Mouse (Mus musculus) heart, embryonic 16.5 days (tissue): ENCODE results near the gene Rxfp2. TPM values are rescaled to one million over a fixed set of nuclear protein-coding genes. Genes with fewer than 3 reads are reported as not detected.

Source experiments
- ATAC-seq: fragments of 200-750 bp; cut with Nextera tagmentation; replicated peaks from 2 replicates; pipeline ENCODE4 v1.8.0; 2017; ENCODE audit warnings: moderate number of reproducible peaks; ENCODE audit not compliant: insufficient read depth, low FRiP score; ENCODE audit errors: extremely low read depth
- H3K27ac ChIP-seq: fragments of 300-500 bp; sonication (generic); 2 replicates; pipeline ENCODE4 v1.5.1; 2014; ENCODE audit warnings: mild to moderate bottlenecking, low read length, control low read depth, moderate library complexity
- H3K27me3 ChIP-seq: fragments of 300-500 bp; sonication (generic); 2 replicates; pipeline ENCODE4 v1.6.1; 2014; ENCODE audit warnings: low read length, mixed read lengths; ENCODE audit not compliant: control insufficient read depth, insufficient read depth
- H3K36me3 ChIP-seq: fragments of 300-500 bp; sonication (generic); 2 replicates; pipeline ENCODE4 v1.6.1; 2014; ENCODE audit not compliant: control insufficient read depth, insufficient read depth
- H3K4me1 ChIP-seq: fragments of 300-500 bp; sonication (generic); 2 replicates; pipeline ENCODE4 v1.6.1; 2014; ENCODE audit warnings: low read length, mixed read lengths; ENCODE audit not compliant: control insufficient read depth, insufficient read depth
- H3K4me2 ChIP-seq: fragments of 300-500 bp; sonication (generic); 2 replicates; pipeline ENCODE4 v1.6.1; 2014; ENCODE audit warnings: low read depth, mild to moderate bottlenecking, control low read depth, low read length
- H3K4me3 ChIP-seq: fragments of 300-500 bp; sonication (generic); 2 replicates; pipeline ENCODE4 v1.5.1; 2014; ENCODE audit warnings: mild to moderate bottlenecking, control low read depth, low read length
- H3K9ac ChIP-seq: fragments of 300-500 bp; sonication (generic); 2 replicates; pipeline ENCODE4 v1.6.1; 2014; ENCODE audit warnings: low read length, control low read depth
- H3K9me3 ChIP-seq: fragments of 300-500 bp; sonication (generic); replicated peaks from 2 replicates; pipeline ENCODE4 v1.6.1; 2016; ENCODE audit warnings: low read length; ENCODE audit not compliant: control insufficient read depth
- WGBS: fragments of 180-500 bp; shearing (Covaris S2); extraction: QIAGEN DNeasy Blood & Tissue Kit; methylation state at CpG from one replicate; pipeline ENCODE4 v1.1.7; 2014; 5-methylcytosine and 5-hydroxymethylcytosine counted together
- polyA plus RNA-seq: library from polyadenylated mRNA; unstranded; fragments of >200 nt; fragmentation: Nextera tagmentation; extraction: Ambion mirVana; gene quantifications from 2 replicates; pipeline ENCODE4 v1.2.1, GENCODE M21; 2015

Gene Rxfp2
- polyA plus RNA-seq, 1 experiment from 2014 or later = 0.21 TPM

DNA sequence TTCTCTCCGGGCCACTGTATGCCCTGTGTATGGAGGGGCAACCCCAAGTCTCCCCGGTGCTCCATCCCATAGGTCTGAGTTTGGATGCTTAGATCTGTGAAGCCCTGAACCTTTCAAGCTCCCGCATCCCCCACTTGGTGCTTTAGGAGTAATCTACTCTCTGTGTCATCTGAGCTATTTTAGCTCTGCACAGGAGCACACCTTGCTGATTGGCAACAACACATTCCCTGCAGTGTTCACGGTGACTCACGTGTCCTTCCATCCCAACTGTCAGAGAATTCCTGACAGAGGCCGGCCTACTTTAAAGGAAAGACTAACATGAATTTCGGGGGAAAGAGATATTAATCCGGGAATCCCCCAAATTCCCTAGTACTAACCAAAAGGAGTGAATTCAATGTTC, 102.2 kb downstream of the Rxfp2 start:
- Histone ChIP-seq H3K4me2 (no peak overlapping the region), H3K36me3 (no peaks in the 10 kb centered on the region), H3K9ac (no peak overlapping the region), H3K27ac (no peak overlapping the region), H3K27me3 (no peaks in the 10 kb centered on the region), H3K4me3 (no peak overlapping the region), H3K4me1 (peaks cover 14% of the 10 kb centered on the region), H3K9me3 (peaks cover 3% of the 10 kb centered on the region; the same call in 1 of the 2 replicates)
- no peak for ATAC-seq
- 82% methylated on average over 8 of the region's 8 CpGs for WGBS

GRCm38 (mm10) chr5:150122095-150122494, 103.6 kb downstream of the Rxfp2 start:
- 78% methylated on average over 4 of the region's 4 CpGs for WGBS
- no peak for ATAC-seq
- peaks cover 9% of the 10 kb centered on the region for H3K4me1 ChIP-seq
- no peak overlapping the region for H3K9ac ChIP-seq
- H3K4me2 ChIP-seq = no peak overlapping the region
- H3K9me3 ChIP-seq = peaks cover under 1% of the 10 kb centered on the region; the same call in 1 of the 2 replicates
- H3K27ac ChIP-seq = no peak overlapping the region
- no peaks in the 10 kb centered on the region for H3K36me3 ChIP-seq
- no peaks in the 10 kb centered on the region for H3K27me3 ChIP-seq
- no peak overlapping the region for H3K4me3 ChIP-seq

DNA sequence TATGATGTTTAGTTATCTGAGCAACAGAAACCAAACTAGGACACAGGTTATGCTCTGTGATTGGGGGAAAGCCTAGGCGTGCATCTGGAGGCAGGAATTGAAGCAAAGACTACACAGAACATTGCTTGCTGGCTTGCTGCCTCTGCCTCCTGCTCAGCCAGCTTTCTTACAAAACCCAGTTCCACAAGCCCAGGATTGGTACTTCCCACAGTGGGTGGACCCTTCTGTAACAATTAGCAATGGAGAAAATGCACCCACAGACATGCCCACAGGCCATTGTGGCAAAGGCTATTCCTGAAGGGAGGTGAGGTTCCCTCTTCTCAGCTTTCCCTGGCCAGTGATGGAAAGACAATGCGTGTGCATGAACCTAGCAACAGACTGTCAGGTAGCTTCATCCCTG, 104.1 kb downstream of the Rxfp2 start:
- Histone ChIP-seq H3K4me1 (peaks cover 9% of the 10 kb centered on the region), H3K4me3 (no peak overlapping the region), H3K27ac (no peak overlapping the region), H3K4me2 (no peak overlapping the region), H3K9me3 (no peaks in the 10 kb centered on the region), H3K36me3 (no peaks in the 10 kb centered on the region), H3K9ac (no peak overlapping the region), H3K27me3 (no peaks in the 10 kb centered on the region)
- 92% methylated on average over 2 of the region's 2 CpGs for WGBS
- no peak for ATAC-seq

GRCm38 (mm10) chr5:150125920-150126319, 107.4 kb downstream of the Rxfp2 start:
- WGBS = 76% methylated on average over 9 of the region's 9 CpGs
- Histone ChIP-seq H3K27me3 (no peaks in the 10 kb centered on the region), H3K4me2 (no peak overlapping the region), H3K4me1 (peaks cover 2% of the 10 kb centered on the region), H3K27ac (no peak overlapping the region), H3K36me3 (no peaks in the 10 kb centered on the region), H3K9me3 (no peaks in the 10 kb centered on the region), H3K9ac (no peak overlapping the region), H3K4me3 (no peak overlapping the region)
- no peak for ATAC-seq

- Histone ChIP-seq H3K4me2 (no peak overlapping the region), H3K4me1 (peaks cover 8% of the 10 kb centered on the region), H3K27ac (no peak overlapping the region), H3K9ac (no peak overlapping the region), H3K4me3 (no peak overlapping the region), H3K9me3 (no peaks in the 10 kb centered on the region), H3K36me3 (no peaks in the 10 kb centered on the region), H3K27me3 (no peaks in the 10 kb centered on the region)
- WGBS = 81% methylated on average over 8 of the region's 8 CpGs
- ATAC-seq = no peak
Measured at GRCm38 (mm10) chr5:150128432-150128831, 110.0 kb downstream of the Rxfp2 start.

DNA sequence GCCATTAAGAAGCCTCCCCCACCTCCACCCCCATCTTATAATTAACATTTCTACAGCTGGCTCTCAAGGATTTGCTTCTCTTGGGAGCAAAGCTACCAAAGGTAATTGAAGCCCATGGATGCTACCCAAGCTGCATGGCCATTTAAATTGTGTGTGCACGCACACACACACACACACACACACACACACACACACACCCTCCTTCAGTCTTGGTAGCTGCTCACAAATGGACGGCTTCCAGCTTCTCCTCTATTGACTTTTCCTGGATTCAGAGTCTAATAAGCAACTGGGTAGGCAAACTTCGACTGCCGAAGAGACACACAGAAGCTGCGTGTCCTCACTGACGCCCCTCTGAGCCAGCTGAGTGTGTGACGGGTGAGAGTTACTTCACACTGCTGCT, 111.7 kb downstream of the Rxfp2 start:
- Histone ChIP-seq H3K4me1 (peaks cover 8% of the 10 kb centered on the region), H3K9me3 (no peaks in the 10 kb centered on the region), H3K36me3 (no peaks in the 10 kb centered on the region), H3K4me2 (no peak overlapping the region), H3K4me3 (no peak overlapping the region), H3K27ac (no peak overlapping the region), H3K27me3 (no peaks in the 10 kb centered on the region), H3K9ac (no peak overlapping the region)
- 85% methylated on average over 7 of the region's 7 CpGs for WGBS
- no peak for ATAC-seq

DNA sequence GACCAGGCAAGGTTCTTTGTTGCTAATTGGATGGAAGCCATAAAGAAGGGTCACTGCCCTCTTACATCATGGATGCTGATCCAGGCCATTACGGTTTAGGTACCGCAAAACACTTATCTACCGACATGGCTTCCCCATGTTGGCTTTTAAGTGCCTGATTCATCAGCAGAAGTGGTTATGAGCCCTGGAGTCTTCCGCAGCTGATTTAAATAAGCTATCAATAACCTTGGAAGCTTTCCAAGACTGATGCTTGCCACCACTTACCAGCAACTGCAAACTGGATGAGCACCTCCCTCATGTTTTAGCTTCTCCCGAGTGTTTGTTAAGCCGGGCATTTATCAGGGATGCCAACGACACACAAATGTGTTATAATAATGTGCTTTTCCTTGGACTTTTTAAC, 112.7 kb downstream of the Rxfp2 start:
- Histone ChIP-seq H3K4me1 (peaks cover 8% of the 10 kb centered on the region), H3K36me3 (no peaks in the 10 kb centered on the region), H3K4me2 (no peak overlapping the region), H3K27ac (no peak overlapping the region), H3K27me3 (no peaks in the 10 kb centered on the region), H3K9me3 (no peaks in the 10 kb centered on the region), H3K9ac (no peak overlapping the region), H3K4me3 (no peak overlapping the region)
- no peak for ATAC-seq
- WGBS = 51% methylated on average over 7 of the region's 7 CpGs

Other genes starting within 250 kb of the Rxfp2 start
- gene Fry, start 100.0 kb downstream of the Rxfp2 start, polyA plus RNA-seq = 30.9 and 32.6 TPM in 2 replicates